Mouse (Mus musculus) induced T-regulatory cell, adult 2 months (primary cell): ENCODE measurements at regions not wholly inside any gene's neighbourhood (a gene's known extent, or its start where the extent isn't known, plus 50 kb on each side); places are given as distances from the start of the nearest gene placed in this dataset.
A peak's percentile ranks its signal among the peaks of the same experiment; 100 is the strongest.

Experiments
- DNase-seq: peaks from one replicate; pipeline ENCODE4 v3.0.0-alpha.2; 2012; ENCODE audit warnings: low read depth

GRCm38 (mm10) chr13:113536306-113536705 is 82.1 kb downstream of the Snx18 start:
- DNase-seq: no peak

- DNase-seq: no peak
Measured at GRCm38 (mm10) chr13:113534664-113535455, 83.5 kb downstream of the Snx18 start.

GRCm38 (mm10) chr13:113533884-113534445 is 84.4 kb downstream of the Snx18 start:
- DNase-seq: no peak

GRCm38 (mm10) chr13:113526997-113527396 is 91.4 kb downstream of the Snx18 start:
- no peak for DNase-seq

GRCm38 (mm10) chr13:113523503-113523902 is 94.9 kb downstream of the Snx18 start:
- DNase-seq: no peak

- DNase-seq: no peak
Measured at GRCm38 (mm10) chr13:113518144-113518543, 100.2 kb downstream of the Snx18 start.

- no peak for DNase-seq
Measured at GRCm38 (mm10) chr13:113516102-113516501, 102.3 kb downstream of the Snx18 start.

- peak; percentile 6 for DNase-seq
Measured at GRCm38 (mm10) chr13:113515162-113515600, 103.2 kb downstream of the Snx18 start.

- DNase-seq: no peak
Measured at GRCm38 (mm10) chr13:113509403-113510185, 108.8 kb downstream of the Snx18 start.

- no peak for DNase-seq
Measured at GRCm38 (mm10) chr13:113508124-113508728, 110.1 kb downstream of the Snx18 start.

GRCm38 (mm10) chr13:113502528-113502927 is 115.8 kb downstream of the Snx18 start:
- DNase-seq: no peak

GRCm38 (mm10) chr13:113502059-113502458 is 116.3 kb downstream of the Snx18 start:
- DNase-seq: no peak

GRCm38 (mm10) chr13:113500373-113500990 is 117.9 kb downstream of the Snx18 start:
- no peak for DNase-seq

GRCm38 (mm10) chr13:113499079-113499710 is 119.2 kb downstream of the Snx18 start:
- no peak for DNase-seq

GRCm38 (mm10) chr13:113495595-113496285 is 122.6 kb downstream of the Snx18 start:
- no peak for DNase-seq

GRCm38 (mm10) chr13:113495136-113495535 is 123.2 kb downstream of the Snx18 start:
- no peak for DNase-seq

GRCm38 (mm10) chr13:113494688-113495087 is 123.7 kb downstream of the Snx18 start:
- no peak for DNase-seq

GRCm38 (mm10) chr13:113489951-113490822 is 128.2 kb downstream of the Snx18 start:
- no peak for DNase-seq

- DNase-seq: no peak
Measured at GRCm38 (mm10) chr13:113486368-113486955, 131.9 kb downstream of the Snx18 start.
